Mouse (Mus musculus) MEL (cell line): Measurements from ENCODE around the gene Taf6l. TPM values are rescaled to one million over a fixed set of nuclear protein-coding genes. Genes with fewer than 3 reads are reported as not detected.
A peak's percentile ranks its signal among the peaks of the same experiment; 100 is the strongest.

ENCODE experiments used
- DNase-seq: peaks from one replicate; pipeline ENCODE4 v3.0.0; 2011; ENCODE audit warnings: low read depth, low spot score
- H3K27ac ChIP-seq: 2 replicates; pipeline ENCODE4 v1.5.1; 2012; ENCODE audit warnings: low read depth, mild to moderate bottlenecking, control low read depth, low read length, moderate library complexity; ENCODE audit not compliant: control insufficient read depth
- H3K27me3 ChIP-seq, 2 experiments: fragments of 150-350 bp in 1 of 2; sonication (generic) in 1 of 2; 2 replicates each; pipeline ENCODE4 v1.6.1; 2012; ENCODE audit warnings: low read length in 2 of 2, mild to moderate bottlenecking in 2 of 2, improper control_type of control experiment in 1 of 2, moderate library complexity in 1 of 2; ENCODE audit not compliant: insufficient read depth in 2 of 2, control insufficient read depth in 1 of 2
- H3K36me3 ChIP-seq, 2 experiments: 2 replicates each; pipeline ENCODE4 v1.6.1; 2012 to 2014; ENCODE audit warnings: low read length in 2 of 2, improper control_type of control experiment in 1 of 2, inconsistent platforms in 1 of 2, mild to moderate bottlenecking in 1 of 2; ENCODE audit not compliant: insufficient read depth in 2 of 2, control insufficient read depth in 1 of 2
- H3K4me1 ChIP-seq, 2 experiments: fragments of 150-350 bp in 1 of 2; sonication (generic) in 1 of 2; 2 replicates each; pipeline ENCODE4 v1.6.1; 2012; ENCODE audit warnings: low read length in 2 of 2, improper control_type of control experiment in 1 of 2, mild to moderate bottlenecking in 1 of 2; ENCODE audit not compliant: insufficient read depth in 2 of 2, control insufficient read depth in 1 of 2
- H3K4me3 ChIP-seq, 2 experiments: fragments of 150-350 bp in 1 of 2; sonication (generic) in 1 of 2; 2 replicates each; pipeline ENCODE4 v1.5.1; 2012; ENCODE audit warnings: low read depth in 2 of 2, low read length in 2 of 2, mild to moderate bottlenecking in 2 of 2, moderate library complexity in 2 of 2, control low read depth in 1 of 2, improper control_type of control experiment in 1 of 2; ENCODE audit not compliant: control insufficient read depth in 1 of 2, insufficient read depth in 1 of 2
- H3K79me2 ChIP-seq: 2 replicates; pipeline ENCODE4 v1.6.1; 2012; ENCODE audit warnings: mild to moderate bottlenecking, low read length, moderate library complexity; ENCODE audit not compliant: control insufficient read depth, poor library complexity, insufficient read depth
- H3K9ac ChIP-seq: 2 replicates; pipeline ENCODE4 v1.6.1; 2012; ENCODE audit warnings: low read depth, mild to moderate bottlenecking, control low read depth, low read length, moderate library complexity; ENCODE audit not compliant: control insufficient read depth, poor library complexity, severe bottlenecking
- H3K9me3 ChIP-seq: fragments of 150-350 bp; sonication (generic); replicated peaks from 2 replicates; pipeline ENCODE4 v1.6.1; 2012; ENCODE audit warnings: mild to moderate bottlenecking, low read length, improper control_type of control experiment, moderate library complexity; ENCODE audit not compliant: insufficient read depth
- BHLHE40 ChIP-seq: IDR thresholded peaks from 2 replicates; pipeline ENCODE4 v1.6.1; 2012; ENCODE audit warnings: low read depth, mild to moderate bottlenecking, inconsistent platforms, low read length, improper control_type of control experiment, borderline replicate concordance
- CHD1 ChIP-seq: IDR thresholded peaks from 2 replicates; pipeline ENCODE4 v1.6.1; 2012; ENCODE audit warnings: low read depth, mild to moderate bottlenecking, inconsistent platforms, low read length, improper control_type of control experiment
- CTCF ChIP-seq, 3 experiments: IDR thresholded peaks in 2 of 3; conservative IDR thresholded peaks in 1 of 3; 2 replicates each; pipeline ENCODE4 v1.5.1; 2011 to 2012; ENCODE audit warnings: low read length in 3 of 3, low read depth in 2 of 3, mild to moderate bottlenecking in 2 of 3, improper control_type of control experiment in 1 of 3, inconsistent platforms in 1 of 3, mixed read lengths in 1 of 3, moderate library complexity in 1 of 3; ENCODE audit not compliant: control insufficient read depth in 1 of 3, insufficient read depth in 1 of 3, poor library complexity in 1 of 3, severe bottlenecking in 1 of 3
- E2F4 ChIP-seq: IDR thresholded peaks from 2 replicates; pipeline ENCODE4 v1.6.1; 2011; ENCODE audit warnings: low read depth, low read length, improper control_type of control experiment, borderline replicate concordance
- ELF1 ChIP-seq: IDR thresholded peaks from 2 replicates; pipeline ENCODE4 v1.6.1; 2014; ENCODE audit warnings: low read depth, mild to moderate bottlenecking, inconsistent platforms, low read length, improper control_type of control experiment, moderate library complexity
- EP300 ChIP-seq, 2 experiments: IDR thresholded peaks; 2 replicates each; pipeline ENCODE4 v1.6.1; 2011; ENCODE audit warnings: improper control_type of control experiment in 2 of 2, low read length in 2 of 2, low read depth in 1 of 2, mild to moderate bottlenecking in 1 of 2
- ETS1 ChIP-seq: IDR thresholded peaks from 2 replicates; pipeline ENCODE4 v1.6.1; 2012; ENCODE audit warnings: low read depth, mild to moderate bottlenecking, inconsistent platforms, low read length, improper control_type of control experiment, moderate library complexity
- GABPA ChIP-seq: IDR thresholded peaks from 2 replicates; pipeline ENCODE4 v1.6.1; 2012; ENCODE audit warnings: low read depth, mild to moderate bottlenecking, inconsistent platforms, low read length, improper control_type of control experiment, moderate library complexity
- GATA1 ChIP-seq: IDR thresholded peaks from 2 replicates; pipeline ENCODE4 v1.6.1; 2011; ENCODE audit warnings: low read depth, low read length, improper control_type of control experiment
- HCFC1 ChIP-seq: IDR thresholded peaks from 2 replicates; pipeline ENCODE4 v1.6.1; 2012; ENCODE audit warnings: low read depth, mild to moderate bottlenecking, inconsistent platforms, low read length, improper control_type of control experiment, moderate library complexity
- JUND ChIP-seq: IDR thresholded peaks from 2 replicates; pipeline ENCODE4 v1.6.1; 2011; ENCODE audit warnings: low read depth, mild to moderate bottlenecking, improper control_type of control experiment, low read length
- KAT2A ChIP-seq: conservative IDR thresholded peaks from 2 replicates; pipeline ENCODE4 v1.6.1; 2012; ENCODE audit warnings: low read depth, low read length, improper control_type of control experiment, inconsistent platforms
- MAFK ChIP-seq: IDR thresholded peaks from 2 replicates; pipeline ENCODE4 v1.6.1; 2011; ENCODE audit warnings: low read depth, mild to moderate bottlenecking, low read length, improper control_type of control experiment, borderline replicate concordance
- MAX ChIP-seq: IDR thresholded peaks from 2 replicates; pipeline ENCODE4 v1.6.1; 2011; ENCODE audit warnings: low read length, improper control_type of control experiment
- MAZ ChIP-seq: IDR thresholded peaks from 2 replicates; pipeline ENCODE4 v1.6.1; 2012; ENCODE audit warnings: low read depth, mild to moderate bottlenecking, inconsistent platforms, low read length, improper control_type of control experiment
- MXI1 ChIP-seq: IDR thresholded peaks from 2 replicates; pipeline ENCODE4 v1.6.1; 2011; ENCODE audit warnings: mild to moderate bottlenecking, low read depth, low read length, improper control_type of control experiment
- MYB ChIP-seq: IDR thresholded peaks from 2 replicates; pipeline ENCODE4 v1.6.1; 2011; ENCODE audit warnings: mild to moderate bottlenecking, low read depth, low read length, improper control_type of control experiment
- NELFE ChIP-seq: IDR thresholded peaks from 2 replicates; pipeline ENCODE4 v1.6.1; 2011; ENCODE audit warnings: low read depth, low read length, improper control_type of control experiment
- NRF1 ChIP-seq: IDR thresholded peaks from 2 replicates; pipeline ENCODE4 v1.6.1; 2014; ENCODE audit warnings: low read depth, mild to moderate bottlenecking, inconsistent platforms, low read length, improper control_type of control experiment, moderate library complexity; ENCODE audit not compliant: poor library complexity, insufficient read depth, severe bottlenecking
- POLR2A ChIP-seq, 2 experiments: IDR thresholded peaks; 2 replicates each; pipeline ENCODE4 v1.6.1; 2011 to 2012; ENCODE audit warnings: low read length in 2 of 2, mild to moderate bottlenecking in 2 of 2, control low read depth in 1 of 2, improper control_type of control experiment in 1 of 2, low read depth in 1 of 2, moderate library complexity in 1 of 2; ENCODE audit not compliant: control insufficient read depth in 1 of 2, insufficient read depth in 1 of 2, poor library complexity in 1 of 2
- POLR2AphosphoS5 ChIP-seq: IDR thresholded peaks from 2 replicates; pipeline ENCODE4 v1.6.1; 2012; ENCODE audit warnings: low read depth, borderline replicate concordance, mild to moderate bottlenecking, inconsistent platforms, low read length, moderate library complexity, mixed read lengths
- RAD21 ChIP-seq: IDR thresholded peaks from 2 replicates; pipeline ENCODE4 v1.6.1; 2011; ENCODE audit warnings: mild to moderate bottlenecking, low read depth, low read length, improper control_type of control experiment
- RCOR1 ChIP-seq: IDR thresholded peaks from 2 replicates; pipeline ENCODE4 v1.6.1; 2012; ENCODE audit warnings: low read depth, mild to moderate bottlenecking, inconsistent platforms, low read length, improper control_type of control experiment
- SIN3A ChIP-seq: IDR thresholded peaks from 2 replicates; pipeline ENCODE4 v1.6.1; 2012; ENCODE audit warnings: low read length, improper control_type of control experiment, inconsistent platforms
- SMC3 ChIP-seq: IDR thresholded peaks from 2 replicates; pipeline ENCODE4 v1.6.1; 2011; ENCODE audit warnings: low read depth, low read length, improper control_type of control experiment
- TAL1 ChIP-seq: IDR thresholded peaks from 2 replicates; pipeline ENCODE4 v1.6.1; 2012; ENCODE audit warnings: mild to moderate bottlenecking, inconsistent platforms, low read length, moderate library complexity, mixed read lengths
- TBP ChIP-seq: IDR thresholded peaks from 2 replicates; pipeline ENCODE4 v1.8.0; 2011; ENCODE audit warnings: low read depth, low read length, improper control_type of control experiment
- TCF12 ChIP-seq: IDR thresholded peaks from 2 replicates; pipeline ENCODE4 v1.6.1; 2014; ENCODE audit warnings: low read depth, mild to moderate bottlenecking, inconsistent platforms, low read length, improper control_type of control experiment, moderate library complexity
- UBTF ChIP-seq: IDR thresholded peaks from 2 replicates; pipeline ENCODE4 v1.6.1; 2012; ENCODE audit warnings: low read depth, mild to moderate bottlenecking, inconsistent platforms, low read length, improper control_type of control experiment, moderate library complexity, borderline replicate concordance; ENCODE audit not compliant: insufficient read depth
- USF1 ChIP-seq: IDR thresholded peaks from 2 replicates; pipeline ENCODE4 v1.6.1; 2014; ENCODE audit warnings: low read depth, mild to moderate bottlenecking, inconsistent platforms, low read length, improper control_type of control experiment, moderate library complexity
- USF2 ChIP-seq, 2 experiments: IDR thresholded peaks; 2 replicates each; pipeline ENCODE4 v1.6.1; 2011 to 2012; ENCODE audit warnings: improper control_type of control experiment in 2 of 2, low read length in 2 of 2, borderline replicate concordance in 1 of 2, inconsistent platforms in 1 of 2, low read depth in 1 of 2, mild to moderate bottlenecking in 1 of 2; ENCODE audit not compliant: insufficient read depth in 1 of 2
- ZC3H11A ChIP-seq: IDR thresholded peaks from 2 replicates; pipeline ENCODE4 v1.6.1; 2012; ENCODE audit warnings: low read depth, mild to moderate bottlenecking, inconsistent platforms, low read length, improper control_type of control experiment
- ZKSCAN1 ChIP-seq: IDR thresholded peaks from 2 replicates; pipeline ENCODE4 v1.6.1; 2012; ENCODE audit warnings: low read depth, mild to moderate bottlenecking, inconsistent platforms, low read length, improper control_type of control experiment, moderate library complexity
- ZMIZ1 ChIP-seq: IDR thresholded peaks from 2 replicates; pipeline ENCODE4 v1.6.1; 2012; ENCODE audit warnings: low read depth, mild to moderate bottlenecking, inconsistent platforms, low read length, improper control_type of control experiment, moderate library complexity
- ZNF384 ChIP-seq: IDR thresholded peaks from 2 replicates; pipeline ENCODE4 v1.6.1; 2012; ENCODE audit warnings: low read depth, mild to moderate bottlenecking, inconsistent platforms, low read length, improper control_type of control experiment
- polyA plus RNA-seq, 2 experiments: library from polyadenylated mRNA; stranded (reverse) in 1 of 2; unstranded in 1 of 2; fragments of >175 nt in 1 of 2; fragments of >200 nt in 1 of 2; gene quantifications; 2 replicates each; pipeline versions ENCODE4 v1.2.1 to v1.2.4; 2012; ENCODE audit warnings: low replicate concordance in 2 of 2, low read depth in 1 of 2; ENCODE audit not compliant: insufficient read length in 2 of 2, insufficient read depth in 1 of 2, missing spikeins in 1 of 2
- total RNA-seq: library from RNA; depleted of rRNA; stranded (reverse); fragments of 300-350 nt; gene quantifications from 2 replicates; pipeline ENCODE4 v1.2.3, GENCODE M21; 2012

Taf6l gene
- total and polyA plus RNA-seq, 3 experiments = 18.3 to 25.5 TPM; not detected in 1

DNA sequence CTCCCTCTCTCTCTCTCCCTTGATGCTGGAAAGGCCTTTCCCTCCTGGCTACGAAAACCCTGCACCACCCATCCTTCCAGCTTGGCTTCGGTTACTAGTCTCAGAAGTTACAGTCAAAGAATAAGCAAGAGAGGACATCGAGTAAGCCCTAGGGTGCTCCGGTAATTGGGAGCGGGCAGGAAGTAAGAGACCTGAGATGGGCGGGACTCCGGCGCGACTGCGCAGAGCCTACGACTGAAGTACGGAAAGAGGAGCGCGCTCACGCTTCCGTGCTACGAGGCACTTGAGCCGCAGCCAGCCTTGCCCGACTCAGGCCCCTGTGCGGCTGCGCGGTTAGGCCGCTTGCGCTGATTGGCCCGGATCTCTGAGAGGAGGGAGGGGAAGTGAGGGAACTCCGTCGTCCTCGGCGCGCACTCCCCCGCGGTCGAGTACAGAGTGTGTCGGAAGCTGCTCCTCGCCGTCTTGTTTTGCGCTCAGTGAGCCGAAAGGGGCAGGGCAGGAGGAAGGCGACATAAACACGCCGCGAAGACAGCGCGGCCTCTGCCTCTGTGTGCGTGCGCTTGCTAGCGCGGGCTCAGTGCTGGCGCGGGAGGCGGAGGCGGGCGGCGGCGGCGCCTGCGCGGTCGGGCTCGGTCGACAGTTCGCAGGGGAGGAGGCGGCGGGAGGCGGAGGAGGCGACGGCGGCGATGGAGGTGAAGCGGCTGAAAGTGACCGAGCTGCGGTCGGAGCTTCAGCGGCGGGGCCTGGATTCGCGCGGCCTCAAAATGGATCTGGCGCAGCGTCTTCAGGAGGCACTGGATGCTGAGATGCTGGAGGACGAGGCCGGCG lies 33.6 kb upstream of the Taf6l start, which contains the start of gene Hnrnpul2:
TSS of gene Hnrnpul2 (plus strand) at position 415 of the 828 bp plus-strand sequence.
- no peaks in the 10 kb centered on the region for H3K27me3 ChIP-seq
- peak within 1 kb of the TSS; percentile 93 for H3K9ac ChIP-seq
- H3K4me3 ChIP-seq = peak within 1 kb of the TSS; percentile 96 to 98
- H3K36me3 ChIP-seq = peaks cover 16 to 29% of the 10 kb centered on the region in 2 experiments
- peak within 1 kb of the TSS; percentile 98 for H3K27ac ChIP-seq
- DNase-seq = peak; percentile 100
- peaks cover 5 to 11% of the 10 kb centered on the region in 2 experiments; a peak in 3 of 4 replicates for H3K4me1 ChIP-seq
- H3K9me3 ChIP-seq = no peaks in the 10 kb centered on the region
- H3K79me2 ChIP-seq = peaks cover 55% of the 10 kb centered on the region
- TF ChIP-seq RAD21 (no peak), TCF12 (peak; percentile 55; the same call in 1 of the 2 replicates), ETS1 (peak; percentile 40), POLR2AphosphoS5 (peak; percentile 92; the same call in 1 of the 2 replicates), HCFC1 (peak; percentile 62), UBTF (0 out of 2 replicates have a peak, but pooled peaks have one; percentile 52), SIN3A (peak; percentile 88), BHLHE40 (0 out of 2 replicates have a peak, but pooled peaks have one; percentile 12), RCOR1 (no peak), MYB (no peak), NELFE (peak; percentile 96), JUND (no peak), EP300 (IDR thresholded peaks at IDR 0.05; ENCODE audit: low read depth in 1 of 2, low read length in 2 of 2) (peak in 1 of 2 experiments; percentile 36; a peak in 2 of 4 replicates), GATA1 (no peak), USF1 (0 out of 2 replicates have a peak, but pooled peaks have one; percentile 13), E2F4 (peak; percentile 61; the same call in 1 of the 2 replicates), ZNF384 (no peak; the same call in 1 of the 2 replicates), GABPA (no peak), MAFK (no peak), CTCF (IDR thresholded peaks at IDR 0.05 in 2 of 3, conservative IDR thresholded peaks at IDR 0.05 in 1 of 3; ENCODE audit: control insufficient read depth in 1 of 3, insufficient read depth in 1 of 3, low read depth in 2 of 3, low read length in 3 of 3, poor library complexity in 1 of 3, severe bottlenecking in 1 of 3) (no peak), POLR2A (IDR thresholded peaks at IDR 0.05; ENCODE audit: control insufficient read depth in 1 of 2, insufficient read depth in 1 of 2, low read depth in 1 of 2, low read length in 2 of 2, poor library complexity in 1 of 2) (peak; percentile 87 to 91), CHD1 (0 out of 2 replicates have a peak, but pooled peaks have one; percentile 30), KAT2A (peak; percentile 53), MAX (peak; percentile 77; the same call in 1 of the 2 replicates), TAL1 (no peak), SMC3 (no peak), TBP (peak; percentile 59), ZC3H11A (no peak), NRF1 (peak; percentile 85), ZKSCAN1 (no peak), MAZ (0 out of 2 replicates have a peak, but pooled peaks have one; percentile 67), ELF1 (peak; percentile 89), USF2 (IDR thresholded peaks at IDR 0.05; ENCODE audit: borderline replicate concordance in 1 of 2, insufficient read depth in 1 of 2, low read depth in 1 of 2, low read length in 2 of 2) (no peak), MXI1 (peak; percentile 93), ZMIZ1 (peak; percentile 91; the same call in 1 of the 2 replicates)
